Mouse (Mus musculus) neural tube, embryonic 11.5 days (tissue): Measurements from ENCODE around the gene Gm17324. TPM values are rescaled to one million over a fixed set of nuclear protein-coding genes. Genes with fewer than 3 reads are reported as not detected.
A peak's percentile ranks its signal among the peaks of the same experiment; 100 is the strongest.

Source experiments
- ATAC-seq: fragments of 200-750 bp; cut with Nextera tagmentation; 2 replicates; pipeline ENCODE4 v1.8.0; 2017; ENCODE audit warnings: moderate number of reproducible peaks, mild to moderate bottlenecking, moderate TSS enrichment, moderate library complexity; ENCODE audit not compliant: insufficient read depth, low FRiP score, low TSS enrichment
- DNase-seq: peaks from one replicate; pipeline ENCODE4 v3.0.0-alpha.2; 2015; ENCODE audit warnings: low spot score
- H3K27ac ChIP-seq: fragments of 300-500 bp; sonication (generic); 2 replicates; pipeline ENCODE4 v1.5.1; 2014; ENCODE audit warnings: low read depth, mild to moderate bottlenecking, low read length
- H3K27me3 ChIP-seq: fragments of 300-500 bp; sonication (generic); 2 replicates; pipeline ENCODE4 v1.6.1; 2014; ENCODE audit warnings: mild to moderate bottlenecking, low read length, mixed read lengths; ENCODE audit not compliant: control insufficient read depth, insufficient read depth
- H3K36me3 ChIP-seq: fragments of 300-500 bp; sonication (generic); 2 replicates; pipeline ENCODE4 v1.6.1; 2014; ENCODE audit warnings: mild to moderate bottlenecking, low read length, moderate library complexity, mixed read lengths; ENCODE audit not compliant: control insufficient read depth, insufficient read depth
- H3K4me1 ChIP-seq: fragments of 300-500 bp; sonication (generic); 2 replicates; pipeline ENCODE4 v1.6.1; 2014; ENCODE audit warnings: low read length, mixed read lengths; ENCODE audit not compliant: control insufficient read depth, insufficient read depth
- H3K4me2 ChIP-seq: fragments of 300-500 bp; sonication (generic); 2 replicates; pipeline ENCODE4 v1.6.1; 2014; ENCODE audit warnings: low read depth, mild to moderate bottlenecking, moderate library complexity
- H3K4me3 ChIP-seq: fragments of 300-500 bp; sonication (generic); 2 replicates; pipeline ENCODE4 v1.5.1; 2014; ENCODE audit warnings: low read depth, low read length
- H3K9ac ChIP-seq: fragments of 300-500 bp; sonication (generic); 2 replicates; pipeline ENCODE4 v1.6.1; 2014; ENCODE audit warnings: mild to moderate bottlenecking, low read length
- H3K9me3 ChIP-seq: fragments of 300-500 bp; sonication (generic); 2 replicates; pipeline ENCODE4 v1.6.1; 2016; ENCODE audit warnings: low read length; ENCODE audit not compliant: control insufficient read depth
- WGBS: fragments of 180-500 bp; shearing (Covaris S2); extraction: QIAGEN DNeasy Blood & Tissue Kit; methylation state at CpG from one replicate; pipeline ENCODE4 v1.1.7; 2014; 5-methylcytosine and 5-hydroxymethylcytosine counted together
- microRNA-seq: library from miRNA; unstranded; fragments of <30 nt; microRNA quantifications from one replicate; pipeline ENCODE4, GENCODE M21; 2016
- polyA plus RNA-seq: library from polyadenylated mRNA; unstranded; fragments of >200 nt; fragmentation: Nextera tagmentation; extraction: Ambion mirVana; gene quantifications from 2 replicates; pipeline ENCODE4 v1.2.1, GENCODE M21; 2014

Gm17324 gene
- polyA plus RNA-seq, 1 experiment from 2014 or later = 1.0 TPM

DNA sequence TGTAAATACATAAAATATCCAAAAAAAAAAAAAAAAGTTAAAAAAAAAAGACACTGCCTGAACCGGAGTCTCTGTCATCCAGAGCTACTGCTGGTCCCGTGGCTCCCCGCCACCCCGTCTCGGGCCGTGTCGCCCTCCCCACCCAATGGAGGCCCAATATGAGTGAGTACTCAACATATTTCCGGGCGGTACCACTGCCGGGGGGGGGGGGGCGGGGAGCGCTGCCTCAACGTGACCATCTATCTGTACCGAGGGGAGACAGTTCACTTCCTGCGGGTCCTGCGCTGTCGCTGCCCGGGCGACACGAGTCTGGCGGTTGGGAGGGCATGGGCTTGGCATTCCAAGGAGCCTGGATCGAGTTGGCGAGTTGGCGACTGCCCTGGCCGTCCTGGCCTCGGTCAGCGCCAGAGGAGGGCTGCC, 21.2 kb downstream of the Gm17324 start:
- no peaks in the 10 kb centered on the region for H3K36me3 ChIP-seq
- no peaks in the 10 kb centered on the region for H3K9me3 ChIP-seq
- WGBS = 22% methylated on average over 20 of the region's 27 CpGs
- H3K4me3 ChIP-seq = peak overlapping the region; percentile 19
- no peak for DNase-seq
- no peaks in the 10 kb centered on the region for H3K4me1 ChIP-seq
- H3K9ac ChIP-seq = no peak overlapping the region
- no peak overlapping the region for H3K27ac ChIP-seq
- no peaks in the 10 kb centered on the region for H3K27me3 ChIP-seq
- H3K4me2 ChIP-seq = peak overlapping the region; percentile 44
- no peak for ATAC-seq

DNA sequence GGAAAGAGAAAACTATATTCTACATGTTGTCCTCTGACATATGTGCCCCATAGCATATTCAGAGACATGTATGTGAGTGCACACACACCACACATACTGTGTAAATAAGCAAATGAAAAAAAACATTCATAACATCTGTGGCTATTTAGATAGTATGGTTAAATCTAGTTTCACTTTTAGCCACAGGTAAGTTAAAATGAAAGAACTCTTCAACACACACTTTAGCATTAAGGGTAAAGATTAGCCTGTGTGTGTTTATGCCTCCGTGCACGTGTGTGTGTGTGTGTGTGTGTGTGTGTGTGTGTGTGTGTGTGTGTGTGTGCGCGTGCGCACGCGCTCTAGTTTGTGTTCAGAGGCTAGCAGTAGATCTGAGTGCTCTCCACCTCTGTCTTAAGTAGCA, 47.0 kb downstream of the Gm17324 start:
- no peak overlapping the region for H3K4me2 ChIP-seq
- 89% methylated on average over 7 of the region's 7 CpGs for WGBS
- H3K27ac ChIP-seq = no peak overlapping the region
- DNase-seq = no peak
- H3K9me3 ChIP-seq = no peaks in the 10 kb centered on the region
- no peak for ATAC-seq
- H3K4me3 ChIP-seq = no peak overlapping the region
- H3K4me1 ChIP-seq = no peaks in the 10 kb centered on the region
- H3K27me3 ChIP-seq = peaks cover 5% of the 10 kb centered on the region
- H3K36me3 ChIP-seq = no peaks in the 10 kb centered on the region
- H3K9ac ChIP-seq = no peak overlapping the region

DNA sequence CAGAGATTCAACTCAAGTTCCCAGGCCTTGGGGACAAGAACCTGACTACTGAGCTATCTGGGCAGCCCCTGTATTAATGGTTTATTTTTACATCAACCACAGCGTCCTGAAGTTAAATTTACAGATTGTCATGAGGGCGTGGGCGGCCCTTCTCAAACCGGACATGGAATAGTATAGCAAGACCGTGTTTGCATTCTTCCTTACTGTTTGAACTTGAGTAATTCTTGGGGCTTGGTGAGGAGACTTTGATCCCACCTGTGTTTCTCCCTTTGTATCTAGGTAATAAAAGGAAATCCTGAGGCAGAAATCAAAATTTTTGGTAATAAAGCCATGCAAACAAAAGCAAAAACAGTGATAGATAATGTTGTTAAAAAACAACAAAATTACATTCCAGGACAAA, 48.0 kb downstream of the Gm17324 start:
- 86% methylated on average over 5 of the region's 5 CpGs for WGBS
- H3K4me3 ChIP-seq = no peak overlapping the region
- no peak overlapping the region for H3K9ac ChIP-seq
- no peak overlapping the region for H3K27ac ChIP-seq
- ATAC-seq = no peak
- no peaks in the 10 kb centered on the region for H3K36me3 ChIP-seq
- no peaks in the 10 kb centered on the region for H3K9me3 ChIP-seq
- 0 out of 2 replicates have a peak, but pooled peaks cover 4% of the 10 kb centered on the region for H3K4me1 ChIP-seq
- DNase-seq = no peak
- peaks cover 15% of the 10 kb centered on the region for H3K27me3 ChIP-seq
- no peak overlapping the region for H3K4me2 ChIP-seq

Small RNA genes lying within 50 kb of the gene (microRNA-seq; reads per million reads assigned to microRNA genes)
- not detected for gene Gm26377

Other genes starting within 250 kb of the Gm17324 start
- not detected in 2 replicates for gene Gsta1, start 218.1 kb downstream of the Gm17324 start, polyA plus RNA-seq
- gene Gm3776, start 191.7 kb downstream of the Gm17324 start, polyA plus RNA-seq = not detected in 2 replicates
- gene Gm10639, start 158.9 kb downstream of the Gm17324 start, polyA plus RNA-seq = not detected in 2 replicates
- not detected in 2 replicates for gene Omt2a, start 134.0 kb downstream of the Gm17324 start, polyA plus RNA-seq
- gene Omt2b, start 121.2 kb downstream of the Gm17324 start, polyA plus RNA-seq = not detected in 2 replicates
- gene Gsta2, start 93.0 kb downstream of the Gm17324 start, polyA plus RNA-seq = not detected in 2 replicates
- 0.41 and 0.72 TPM in 2 replicates for gene Dppa5a, start 80.6 kb downstream of the Gm17324 start, polyA plus RNA-seq
- 1.3 and 1.7 TPM in 2 replicates for gene Ooep, start 70.1 kb downstream of the Gm17324 start, polyA plus RNA-seq
- gene Ddx43, start 53.0 kb downstream of the Gm17324 start, polyA plus RNA-seq = 0.28 and 0.50 TPM in 2 replicates
- 0.84 and 0.93 TPM in 2 replicates for gene Cgas, start 5.5 kb downstream of the Gm17324 start, polyA plus RNA-seq
- gene Mto1, start 578 bp downstream of the Gm17324 start, polyA plus RNA-seq = 23.1 and 23.4 TPM in 2 replicates
- gene Eef1a1, start 40.4 kb upstream of the Gm17324 start, polyA plus RNA-seq = 4,747 and 4,837 TPM in 2 replicates
- 10.6 and 11.5 TPM in 2 replicates for gene Slc17a5, start 139.3 kb upstream of the Gm17324 start, polyA plus RNA-seq
- gene Cd109, start 166.8 kb upstream of the Gm17324 start, polyA plus RNA-seq = 3.8 and 5.0 TPM in 2 replicates